Mouse (Mus musculus) left cerebral cortex, adult 2 months (tissue): Measurements from ENCODE around the gene Fam241a. TPM values are rescaled to one million over a fixed set of nuclear protein-coding genes. Genes with fewer than 3 reads are reported as not detected.
A peak's percentile ranks its signal among the peaks of the same experiment; 100 is the strongest.

Experiments used
- DNase-seq, 2 experiments: peaks; one replicate each; pipeline ENCODE4 v3.0.0; 2021 to 2022; ENCODE audit warnings: low spot score in 2 of 2, mixed read lengths in 1 of 2; ENCODE audit errors: extremely low spot score in 1 of 2
- H3K27ac ChIP-seq: fragments of 200-600 bp; 2 replicates; pipeline ENCODE4 v1.8.1; 2022
- H3K4me3 ChIP-seq: fragments of 200-600 bp; 2 replicates; pipeline ENCODE4 v1.8.1; 2022
- CTCF ChIP-seq: fragments of 200-600 bp; IDR thresholded peaks from 2 replicates; pipeline ENCODE4 v1.8.1; 2022; ENCODE audit warnings: antibody characterized with exemption, mild to moderate bottlenecking, moderate library complexity
- intact Hi-C: fragments of 180-260 bp; cut with DNase I; formaldehyde crosslinking; loops from one replicate; pipeline ENCODE4 v1.15.1; 2025
- total RNA-seq, 2 experiments: library from RNA; stranded (reverse); gene quantifications; 2 replicates each; pipeline ENCODE4 v1.2.3; 2021

Fam241a gene
- total RNA-seq, 2 experiments from 2014 or later, result 3.2 to 3.8 TPM

DNA sequence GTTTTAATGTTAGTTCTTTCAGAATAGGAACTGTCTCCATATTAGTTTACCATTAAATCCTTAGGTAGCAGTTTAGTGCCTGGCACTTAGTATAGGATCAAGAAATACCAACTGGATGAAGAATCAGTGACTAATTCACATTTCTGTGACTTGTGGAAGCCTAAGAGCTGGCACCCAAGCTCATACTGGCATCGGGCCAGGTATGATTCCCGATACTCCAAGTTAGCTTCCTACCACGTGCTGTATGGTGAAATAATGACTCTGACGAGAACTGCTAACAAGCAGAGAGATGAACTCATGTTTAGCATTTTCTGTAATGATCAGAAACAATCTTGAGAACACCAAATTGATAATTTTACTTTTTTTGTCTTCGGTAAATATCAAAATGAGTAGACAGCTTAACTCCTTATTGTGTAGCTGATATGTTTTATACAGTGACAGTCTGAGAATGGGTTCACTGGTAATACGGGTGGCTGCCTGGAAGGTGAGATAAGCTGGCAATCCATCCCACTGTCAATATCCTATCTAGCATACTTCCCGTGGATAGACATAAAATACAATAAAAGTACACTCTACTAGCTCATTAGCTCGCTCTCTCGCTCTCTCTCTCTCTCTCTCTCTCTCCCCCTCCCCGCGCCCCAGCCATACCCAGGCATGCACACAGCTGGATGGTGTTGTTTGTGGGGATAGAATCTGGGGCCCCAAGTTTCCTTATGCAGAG is 47.9 kb downstream of the Fam241a start:
- intact Hi-C loops, result no loop called here
- no peak overlapping the region for H3K27ac ChIP-seq
- H3K4me3 ChIP-seq, result no peak overlapping the region
- DNase-seq, result no peak
- TF ChIP-seq CTCF, result no peak

DNA sequence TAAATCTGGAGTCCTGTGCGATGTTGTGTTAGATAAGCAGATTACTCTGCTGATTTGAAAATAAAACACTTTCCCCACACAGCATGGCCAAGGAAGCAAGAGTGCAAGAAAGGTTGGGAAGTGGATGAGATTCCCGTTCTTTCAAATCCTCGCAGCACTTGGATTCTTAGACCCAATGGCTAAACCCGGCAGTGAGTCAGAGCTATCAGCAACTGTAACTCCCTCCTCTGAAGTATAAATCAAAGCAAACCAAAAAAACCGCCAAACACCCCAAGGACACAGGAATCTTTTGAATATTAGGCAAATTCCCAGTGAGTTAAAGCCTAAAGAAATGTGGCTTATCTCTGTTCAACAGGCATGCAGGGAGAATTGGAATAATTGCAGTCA is 52.2 kb downstream of the Fam241a start:
- no peak for TF ChIP-seq CTCF
- Histone ChIP-seq H3K27ac (no peak overlapping the region), H3K4me3 (no peak overlapping the region)
- no peak for DNase-seq
- intact Hi-C loops, result no loop called here

DNA sequence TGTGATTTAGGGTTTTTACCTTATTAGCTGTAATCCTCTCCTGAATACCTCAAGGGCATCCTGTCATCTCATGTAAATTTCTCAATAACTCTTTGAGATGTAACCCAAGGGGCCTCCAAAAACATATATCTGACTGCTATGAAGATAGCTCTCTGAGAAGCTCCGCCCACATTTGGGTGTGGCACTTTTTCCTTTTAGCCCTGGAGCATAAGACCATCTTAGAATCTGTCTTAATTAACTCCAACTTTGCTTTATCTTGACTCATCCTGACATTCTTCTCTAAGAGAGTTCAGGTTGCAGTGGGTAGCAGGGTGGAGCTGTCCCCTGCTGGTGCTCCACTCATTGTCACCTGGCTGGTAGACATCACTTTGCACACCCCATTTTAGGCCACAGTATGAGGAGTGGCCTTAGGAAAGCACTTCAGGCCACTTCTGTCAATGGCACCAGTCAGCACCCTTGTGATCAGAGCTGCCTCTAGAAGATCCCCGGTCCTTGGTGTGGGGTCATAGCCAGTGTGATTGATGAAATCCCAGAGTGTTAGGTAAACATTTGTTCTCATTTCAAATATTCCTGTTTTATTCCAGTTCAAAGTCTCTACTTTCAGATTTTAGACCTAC is 52.7 kb downstream of the Fam241a start:
- Histone ChIP-seq H3K4me3 (no peak overlapping the region), H3K27ac (no peak overlapping the region)
- no peak for TF ChIP-seq CTCF
- intact Hi-C loops, result no loop called here
- DNase-seq, result no peak

DNA sequence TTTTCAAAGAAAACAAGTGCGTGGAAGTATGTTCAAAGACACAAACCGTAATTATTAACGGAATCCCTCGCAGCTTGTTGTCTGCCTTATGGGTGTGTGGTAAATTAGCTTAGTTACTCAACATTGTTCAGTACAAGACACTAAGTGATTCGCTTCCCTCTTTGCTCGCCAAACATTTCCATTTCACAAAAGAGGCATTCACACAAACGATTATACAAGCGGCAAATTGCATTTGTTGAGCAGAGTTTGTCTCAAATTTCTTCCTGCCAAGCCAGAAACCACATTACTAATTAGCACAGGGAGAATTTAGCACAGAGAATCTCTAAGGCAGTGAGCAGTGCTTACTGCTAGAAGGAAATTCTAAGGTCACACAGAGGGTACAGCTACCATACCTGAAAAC is 54.2 kb downstream of the Fam241a start:
- DNase-seq, result no peak

DNA sequence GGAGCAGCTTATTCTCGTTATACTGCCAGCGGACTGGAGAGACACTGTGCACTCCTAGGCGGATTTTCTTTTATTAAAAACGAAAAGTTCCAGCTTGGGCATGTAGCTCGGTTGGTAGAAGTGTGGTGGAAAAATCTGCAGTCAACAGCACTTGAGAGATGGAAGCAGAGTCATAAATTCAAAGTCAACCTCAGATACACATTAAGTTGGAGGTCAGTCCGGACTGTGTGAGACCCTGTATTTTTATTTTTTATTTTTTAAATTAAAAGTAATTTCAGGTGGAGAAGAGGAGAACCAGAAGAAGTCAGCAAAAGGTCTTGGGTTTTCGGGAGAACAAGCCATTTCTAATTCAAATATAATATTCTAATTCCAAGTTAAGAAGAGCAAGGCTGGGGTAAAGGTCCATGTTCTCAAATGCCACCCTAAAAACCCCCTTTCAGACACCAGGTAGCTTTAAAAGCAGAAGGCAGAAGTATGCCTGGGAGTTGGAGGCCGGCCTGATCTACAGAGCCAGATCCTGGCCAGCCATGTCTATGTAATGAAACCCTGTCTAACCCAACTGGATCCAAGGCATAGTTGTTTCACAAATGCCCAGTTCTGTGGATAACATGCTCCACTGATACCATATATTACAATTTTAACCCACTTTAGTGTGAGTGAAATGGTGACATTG is 58.0 kb downstream of the Fam241a start:
- intact Hi-C loops, result loop anchor here (1.0 to 2.0 kb wide), 2 partner anchors 47 to 58 kb away; partner anchors contain the start of gene Fam241a
- DNase-seq, result no peak

More for the DNA sequence above, 54.2 kb downstream of the Fam241a start:
- H3K27ac ChIP-seq, result no peak overlapping the region
- intact Hi-C loops, result no loop called here
- no peak overlapping the region for H3K4me3 ChIP-seq
- no peak for TF ChIP-seq CTCF

DNA sequence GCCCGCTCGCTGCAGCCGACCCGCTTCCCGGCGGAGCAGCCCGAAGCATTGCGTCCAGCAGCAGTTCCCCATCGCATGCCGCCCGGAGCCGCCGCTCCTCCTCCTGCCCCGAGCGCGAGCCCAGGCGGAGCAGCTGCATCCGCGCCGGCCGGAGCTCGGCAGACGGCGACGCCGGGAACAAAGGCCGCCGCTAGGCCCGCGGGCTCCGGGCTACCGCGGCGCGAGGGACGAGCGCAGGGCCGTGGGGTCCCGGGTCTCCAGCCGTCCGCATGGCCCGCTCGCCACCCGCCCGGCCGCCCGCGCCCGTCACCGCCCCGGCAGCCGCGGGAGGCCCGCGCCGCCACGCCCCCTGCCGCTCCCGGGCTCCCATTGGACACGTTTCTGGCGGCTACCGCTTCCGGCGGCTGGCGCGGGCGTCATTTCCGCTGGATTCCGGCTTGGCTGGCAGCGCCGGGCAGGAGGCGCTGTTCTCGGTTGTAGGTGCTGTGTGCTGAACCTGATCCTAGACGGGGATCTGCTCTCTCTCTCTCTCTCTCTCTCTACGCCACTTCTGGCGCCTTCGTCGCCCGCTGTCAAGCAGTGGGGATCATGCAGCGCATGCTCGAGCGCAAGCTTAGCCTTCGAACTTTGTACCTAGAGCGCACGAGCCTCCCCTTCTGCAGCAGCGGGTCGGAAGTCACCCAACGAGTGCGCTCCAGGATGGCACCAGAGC is 58.8 kb downstream of the Fam241a start, which contains the start of gene Ap1ar:
Ap1ar (minus strand) TSS at position 370 of the 712 bp plus-strand sequence.
- TF ChIP-seq CTCF, result peak; percentile 75
- Histone ChIP-seq H3K4me3 (peak within 1 kb of the TSS; percentile 81), H3K27ac (peak within 1 kb of the TSS; percentile 91)
- intact Hi-C loops, result loop anchor here (1.0 to 2.0 kb wide), 2 partner anchors 47 to 59 kb away; partner anchors contain the start of gene Fam241a
- DNase-seq, result peak; percentile 96 to 98

More for the DNA sequence above, 58.0 kb downstream of the Fam241a start:
- TF ChIP-seq CTCF, result no peak
- peak overlapping the region; percentile 91 for H3K27ac ChIP-seq
- H3K4me3 ChIP-seq, result peak overlapping the region; percentile 81

DNA sequence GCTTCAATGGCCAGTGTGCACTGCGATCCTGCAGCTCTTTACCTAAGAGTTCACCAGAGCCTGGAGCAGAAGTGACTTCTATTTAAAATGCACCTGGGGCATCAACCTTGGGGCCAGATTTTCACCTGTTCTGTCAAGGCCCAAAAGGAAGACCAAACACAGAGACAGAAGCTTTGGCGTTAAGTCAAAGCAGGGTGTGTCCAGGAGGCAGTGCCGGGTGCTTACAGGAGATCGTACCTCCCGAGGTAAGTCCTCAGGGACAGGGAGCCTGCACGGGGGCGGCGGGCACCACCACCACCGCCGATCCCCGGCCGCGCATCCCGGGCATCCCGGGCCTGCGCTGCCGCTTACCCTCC is 59.3 kb downstream of the Fam241a start:
- Histone ChIP-seq H3K27ac (peak overlapping the region; percentile 73), H3K4me3 (peak overlapping the region; percentile 81)
- no peak for TF ChIP-seq CTCF
- intact Hi-C loops, result loop anchor here (1.0 to 2.0 kb wide), 2 partner anchors 46 to 60 kb away; partner anchors contain the start of gene Fam241a
- no peak for DNase-seq

DNA sequence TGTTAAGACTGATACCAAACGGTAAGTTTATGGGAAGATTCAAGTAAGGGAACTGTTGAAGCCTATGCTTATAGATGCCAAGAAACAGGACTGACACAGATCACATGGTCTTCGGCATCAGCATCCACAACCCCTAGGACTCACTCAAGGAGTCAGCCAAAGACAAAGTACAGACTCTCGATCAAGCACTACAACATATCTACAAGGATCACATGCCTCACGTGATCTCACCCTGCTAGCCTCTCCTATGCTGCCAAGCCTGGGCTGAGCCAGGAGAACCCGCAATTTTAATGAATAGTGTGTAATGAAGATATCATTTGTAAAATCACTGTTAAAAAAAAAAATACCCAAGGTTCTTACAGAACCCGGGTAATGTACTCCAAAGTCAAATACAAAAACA is 60.5 kb downstream of the Fam241a start:
- Histone ChIP-seq H3K4me3 (peak overlapping the region; percentile 81; the same call in 1 of the 2 replicates), H3K27ac (no peak overlapping the region)
- intact Hi-C loops, result no loop called here
- TF ChIP-seq CTCF, result no peak
- no peak for DNase-seq

DNA sequence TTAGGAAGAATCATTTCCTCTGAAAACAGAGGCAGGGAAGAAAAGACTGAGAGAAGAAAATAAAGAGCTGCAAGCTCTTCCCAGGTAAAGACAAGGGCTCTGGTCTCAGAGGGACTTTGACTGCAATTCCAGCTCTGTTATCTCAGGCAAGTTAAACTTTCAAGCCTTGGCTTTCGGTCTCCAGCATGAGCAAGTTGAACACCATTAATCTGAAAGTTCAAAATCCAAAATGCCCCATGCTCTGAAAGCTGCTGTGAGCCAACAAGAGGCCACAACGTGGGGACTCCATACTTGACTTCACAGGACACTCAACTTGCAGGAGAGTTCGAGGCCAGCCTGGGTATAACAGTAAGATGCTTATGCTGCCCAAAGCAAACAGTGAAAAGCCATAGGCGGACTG is 62.1 kb downstream of the Fam241a start:
- no peak overlapping the region for H3K4me3 ChIP-seq
- H3K27ac ChIP-seq, result no peak overlapping the region
- TF ChIP-seq CTCF, result no peak
- intact Hi-C loops, result no loop called here
- no peak for DNase-seq

DNA sequence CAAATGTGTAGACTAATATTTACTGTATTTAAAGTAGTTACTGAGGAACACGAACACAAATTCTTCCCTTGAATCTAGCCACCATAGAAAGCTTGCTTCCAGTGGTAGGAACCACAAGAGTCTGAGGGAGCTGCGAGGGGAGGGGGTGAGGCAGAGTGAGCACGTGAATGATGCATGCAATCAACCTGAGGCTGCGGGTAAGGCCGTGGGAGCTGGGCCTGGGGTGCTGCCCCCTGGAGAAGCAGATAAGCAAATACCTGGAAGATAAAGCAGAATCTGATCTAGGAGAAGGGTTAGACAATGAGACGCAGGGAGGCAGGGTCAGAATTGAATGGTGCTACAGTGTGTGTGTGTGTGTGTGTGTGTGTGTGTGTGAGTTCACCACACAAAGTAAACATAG is 65.0 kb downstream of the Fam241a start:
- no peak for TF ChIP-seq CTCF
- intact Hi-C loops, result no loop called here
- H3K4me3 ChIP-seq, result no peak overlapping the region
- DNase-seq, result no peak
- no peak overlapping the region for H3K27ac ChIP-seq

DNA sequence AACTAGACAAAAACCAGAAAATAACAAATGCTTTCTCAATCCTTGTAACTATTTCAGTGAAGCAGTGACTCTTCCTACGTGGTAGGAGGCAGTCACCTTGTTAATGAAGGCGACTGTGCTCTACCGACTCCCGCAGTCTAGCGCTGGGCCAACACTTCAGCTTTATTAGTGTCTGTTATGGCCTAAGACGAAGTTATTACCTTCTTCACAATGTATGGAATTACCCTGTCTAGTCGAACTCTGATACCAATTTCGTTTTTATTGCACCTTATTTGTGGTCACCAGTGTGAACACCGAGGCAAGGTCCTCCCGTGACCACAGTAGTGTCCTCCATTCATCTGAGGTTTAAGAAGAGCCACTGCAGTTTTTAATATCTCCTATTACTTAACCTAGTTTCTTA is 65.9 kb downstream of the Fam241a start:
- intact Hi-C loops, result no loop called here
- Histone ChIP-seq H3K27ac (no peak overlapping the region), H3K4me3 (no peak overlapping the region)
- no peak for DNase-seq
- TF ChIP-seq CTCF, result no peak

DNA sequence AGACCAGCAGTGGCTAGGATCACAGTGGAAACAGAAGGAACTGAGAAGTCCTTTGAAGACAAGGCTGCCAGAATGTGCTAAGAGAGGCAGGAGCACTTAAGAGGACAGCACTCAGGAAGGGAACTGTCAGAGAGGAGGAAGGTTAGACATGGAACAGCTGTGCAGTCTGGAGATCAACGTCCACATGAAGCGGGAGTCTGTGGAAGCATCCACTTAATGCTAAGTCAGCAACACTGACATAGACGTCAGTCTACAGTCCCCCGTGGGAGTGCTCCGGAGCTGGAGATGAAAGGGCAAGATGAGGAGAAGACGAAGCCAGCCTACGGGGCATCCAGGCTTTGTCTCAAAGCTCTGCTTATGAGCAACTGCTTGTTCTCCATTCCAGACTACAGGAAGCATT is 69.0 kb downstream of the Fam241a start:
- no peak for TF ChIP-seq CTCF
- no peak overlapping the region for H3K4me3 ChIP-seq
- no peak overlapping the region for H3K27ac ChIP-seq
- no peak for DNase-seq
- intact Hi-C loops, result no loop called here
